Comparison of ENCODE assay signal across 13 mouse cellular contexts in the genomic region with DNA sequence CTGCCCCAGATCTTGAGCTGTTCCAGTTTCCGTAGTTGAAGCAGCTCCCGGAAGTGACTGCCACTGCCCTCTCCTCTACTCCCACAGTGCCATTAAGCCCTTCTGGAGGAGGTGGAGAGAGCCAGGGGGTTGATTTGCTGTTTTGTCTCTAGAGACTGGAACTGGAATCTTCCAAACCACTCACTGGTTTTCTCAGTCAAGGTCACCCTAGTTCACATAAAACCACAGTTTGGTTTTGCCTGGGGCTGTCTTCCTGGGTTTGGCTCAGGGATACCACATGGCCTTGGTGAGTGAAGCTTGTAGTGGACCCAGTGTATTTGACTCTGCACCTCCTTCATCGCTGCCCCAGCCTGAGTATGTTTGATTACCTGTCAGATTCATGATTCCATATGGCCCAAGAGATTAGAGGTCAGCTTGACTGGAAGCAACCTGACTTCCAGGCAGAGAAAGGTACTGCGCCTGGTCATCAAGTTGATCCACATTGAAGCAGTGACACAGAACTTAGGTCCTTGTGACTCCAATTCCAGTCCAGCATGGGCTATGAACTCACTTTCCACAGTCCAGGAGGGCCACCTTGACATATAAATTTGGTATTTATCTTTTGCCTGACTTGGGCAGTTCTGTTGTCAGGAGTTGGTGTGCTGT. TPM values are rescaled to one million over a fixed set of nuclear protein-coding genes. Genes with fewer than 3 reads are reported as not detected.
DNase-seq lines count a peak whose midpoint lies in the region; ATAC-seq and TF ChIP-seq lines count a peak whose summit lies in the region.
"Had no signal": no experiment of that assay in that cellular context is flagged by ENCODE, and none has a peak within 500 bp of the region (broad histone marks: within the 10 kb centered on the region; RNA-seq: fewer than 3 reads in every experiment).

No protein-coding gene starts in this region.

- no peak overlapping the region for H3K4me3 ChIP-seq in lung, postnatal 0 days (ENCODE audit: low read depth, low read length)
- no peak overlapping the region for H3K4me3 ChIP-seq in forebrain, embryonic 16.5 days (replicated peaks; ENCODE audit: low read length)
- no peak overlapping the region for H3K4me3 ChIP-seq in embryonic facial prominence, embryonic 10.5 days
- H3K4me3 ChIP-seq: embryonic facial prominence, embryonic 13.5 days; heart, embryonic 13.5 days; left cerebral cortex, adult 2 months had no signal

- peaks cover 25% of the 10 kb centered on the region; the same call in 1 of the 2 replicates for H3K4me1 ChIP-seq in lung, postnatal 0 days (ENCODE audit: insufficient read depth, low read depth, low read length)
- H3K4me1 ChIP-seq in forebrain, embryonic 16.5 days (replicated peaks; ENCODE audit: control insufficient read depth, insufficient read depth, low read length): peaks cover 12% of the 10 kb centered on the region
- peaks cover 24% of the 10 kb centered on the region for H3K4me1 ChIP-seq in embryonic facial prominence, embryonic 10.5 days

- no peaks in the 10 kb centered on the region for H3K27me3 ChIP-seq in lung, postnatal 0 days (replicated peaks; ENCODE audit: insufficient read depth, low read length)
- H3K27me3 ChIP-seq in forebrain, embryonic 16.5 days (replicated peaks; ENCODE audit: control insufficient read depth, insufficient read depth, low read length): no peaks in the 10 kb centered on the region
- H3K27me3 ChIP-seq in embryonic facial prominence, embryonic 10.5 days (replicated peaks; ENCODE audit: low read depth, poor library complexity, severe bottlenecking): no peaks in the 10 kb centered on the region
- H3K27me3 ChIP-seq: embryonic facial prominence, embryonic 13.5 days; heart, embryonic 13.5 days had no signal

- no peak overlapping the region for H3K4me2 ChIP-seq in lung, postnatal 0 days (replicated peaks; ENCODE audit: low read depth, low read length)
- no peak overlapping the region for H3K4me2 ChIP-seq in forebrain, embryonic 16.5 days (ENCODE audit: low read length)
- H3K4me2 ChIP-seq: embryonic facial prominence, embryonic 13.5 days; heart, embryonic 13.5 days; lung, embryonic 14.5 days had no signal

- peak; percentile 24; the same call in 1 of the 2 replicates for ATAC-seq in frontal cortex, adult (ENCODE audit: low TSS enrichment)
- ATAC-seq in lung, postnatal 0 days: no peak
- ATAC-seq in megakaryocyte progenitor cell, adult 5-6 weeks (replicated peaks; ENCODE audit: poor library complexity): peak; percentile 54
- ATAC-seq in forebrain, embryonic 16.5 days: no peak

- H3K9ac ChIP-seq in lung, postnatal 0 days (replicated peaks; ENCODE audit: low read depth): no peak overlapping the region
- no peak overlapping the region for H3K9ac ChIP-seq in forebrain, embryonic 16.5 days (replicated peaks; ENCODE audit: low read depth, low read length)
- H3K9ac ChIP-seq: embryonic facial prominence, embryonic 13.5 days; heart, embryonic 13.5 days; lung, embryonic 14.5 days had no signal

- no peak for DNase-seq in frontal cortex, postnatal 36 days (ENCODE audit: low spot score in 2 of 2)
- DNase-seq in lung, postnatal 0 days (ENCODE audit: low spot score): no peak
- DNase-seq in lung, postnatal 25 days (ENCODE audit: low spot score): no peak
- DNase-seq in adrenal gland, postnatal 14 days: peak; percentile 42
- no peak for DNase-seq in embryonic facial prominence, embryonic 10.5 days (ENCODE audit: low spot score)
- DNase-seq: cerebellum, adult 8-10 months; lung, embryonic 14.5 days had no signal

- TF ChIP-seq CTCF in lung, postnatal 0 days (IDR thresholded peaks at IDR 0.05): no peak

- H3K27ac ChIP-seq in lung, postnatal 0 days (ENCODE audit: low read length): 0 out of 2 replicates have a peak overlapping the region, but pooled peaks have one; percentile 2
- H3K27ac ChIP-seq in forebrain, embryonic 16.5 days (ENCODE audit: low read length): no peak overlapping the region
- no peak overlapping the region for H3K27ac ChIP-seq in embryonic facial prominence, embryonic 10.5 days (replicated peaks)
- H3K27ac ChIP-seq: embryonic facial prominence, embryonic 13.5 days; heart, embryonic 13.5 days; left cerebral cortex, adult 2 months had no signal

- H3K36me3 ChIP-seq in lung, postnatal 0 days (ENCODE audit: insufficient read depth, low read length): no peaks in the 10 kb centered on the region; the same call in 1 of the 2 replicates
- H3K36me3 ChIP-seq in forebrain, embryonic 16.5 days (ENCODE audit: control insufficient read depth, insufficient read depth): no peaks in the 10 kb centered on the region
- peaks cover 11% of the 10 kb centered on the region for H3K36me3 ChIP-seq in embryonic facial prominence, embryonic 10.5 days (replicated peaks)
- H3K36me3 ChIP-seq: heart, embryonic 13.5 days had no signal

- no peak for TF ChIP-seq EP300 in lung, postnatal 0 days (IDR thresholded peaks at IDR 0.05)

- no peaks in the 10 kb centered on the region for H3K9me3 ChIP-seq in lung, postnatal 0 days (ENCODE audit: low read length)
- no peaks in the 10 kb centered on the region for H3K9me3 ChIP-seq in forebrain, embryonic 16.5 days (ENCODE audit: control insufficient read depth, low read length)
- no peaks in the 10 kb centered on the region for H3K9me3 ChIP-seq in embryonic facial prominence, embryonic 10.5 days
- H3K9me3 ChIP-seq: embryonic facial prominence, embryonic 13.5 days; heart, embryonic 13.5 days had no signal

- 49% methylated on average over 4 of the region's 4 CpGs for WGBS in lung, postnatal 0 days
- WGBS in forebrain, embryonic 16.5 days: 90% methylated on average over 4 of the region's 4 CpGs
- 79% methylated on average over 4 of the region's 4 CpGs for WGBS in embryonic facial prominence, embryonic 10.5 days

RNA-seq across cellular contexts. Expression of gene Mprip, which starts 10.1 kb away (rescaled TPM):
- 88.0 and 114 TPM in 2 replicates for polyA plus RNA-seq in lung, postnatal 0 days (2015; fragmentation: Nextera tagmentation; extraction: Ambion mirVana)
- total RNA-seq in adrenal gland, postnatal 14 days (2021): 226 TPM in 2 replicates
- 32.2 and 36.8 TPM in 2 replicates for total RNA-seq in megakaryocyte progenitor cell, adult 5-6 weeks (2015)
- total RNA-seq in megakaryocyte progenitor cell, adult 5-6 weeks (2017): 69.9 and 72.6 TPM in 2 replicates
- polyA plus RNA-seq in forebrain, embryonic 16.5 days (2015; fragmentation: Nextera tagmentation; extraction: Ambion mirVana): 51.7 and 51.9 TPM in 2 replicates
- polyA plus RNA-seq in embryonic facial prominence, embryonic 10.5 days (2016; fragmentation: Nextera tagmentation; extraction: Ambion mirVana): 40.8 and 49.9 TPM in 2 replicates

Comparison
In these comparisons a context has a peak if more than half of its experiments do, and no peak if none do; other contexts are left out.
1. ATAC-seq: peak in frontal cortex, adult (single experiment) and megakaryocyte progenitor cell, adult 5-6 weeks (single experiment); none in lung, postnatal 0 days (single experiment) and forebrain, embryonic 16.5 days (single experiment).